Mouse (Mus musculus) heart, embryonic 12.5 days (tissue): ENCODE data around the gene Fer. TPM values are rescaled to one million over a fixed set of nuclear protein-coding genes. Genes with fewer than 3 reads are reported as not detected.

Experiments used
- ATAC-seq: fragments of 200-750 bp; cut with Nextera tagmentation; 2 replicates; pipeline ENCODE4 v1.8.0; 2017; ENCODE audit warnings: moderate TSS enrichment, moderate library complexity; ENCODE audit not compliant: insufficient number of reproducible peaks, low FRiP score
- H3K27ac ChIP-seq: fragments of 300-500 bp; sonication (generic); 2 replicates; pipeline ENCODE4 v1.5.1; 2016; ENCODE audit warnings: mild to moderate bottlenecking, moderate library complexity; ENCODE audit not compliant: poor library complexity, severe bottlenecking
- H3K27me3 ChIP-seq: fragments of 300-500 bp; sonication (generic); replicated peaks from 2 replicates; pipeline ENCODE4 v1.6.1; 2016; ENCODE audit warnings: mild to moderate bottlenecking, moderate library complexity
- H3K36me3 ChIP-seq: fragments of 300-500 bp; sonication (generic); 2 replicates; pipeline ENCODE4 v1.6.1; 2016; ENCODE audit warnings: mild to moderate bottlenecking, moderate library complexity
- H3K4me1 ChIP-seq: fragments of 300-500 bp; sonication (generic); replicated peaks from 2 replicates; pipeline ENCODE4 v1.6.1; 2016; ENCODE audit warnings: mild to moderate bottlenecking
- H3K4me2 ChIP-seq: fragments of 300-500 bp; sonication (generic); 2 replicates; pipeline ENCODE4 v1.6.1; 2016; ENCODE audit warnings: mild to moderate bottlenecking, moderate library complexity
- H3K4me3 ChIP-seq: fragments of 300-500 bp; sonication (generic); 2 replicates; pipeline ENCODE4 v1.5.1; 2016; ENCODE audit warnings: mild to moderate bottlenecking
- H3K9ac ChIP-seq: fragments of 300-500 bp; sonication (generic); 2 replicates; pipeline ENCODE4 v1.6.1; 2016; ENCODE audit warnings: mild to moderate bottlenecking, moderate library complexity
- H3K9me3 ChIP-seq: fragments of 300-500 bp; sonication (generic); replicated peaks from 2 replicates; pipeline ENCODE4 v1.6.1; 2016; ENCODE audit warnings: mild to moderate bottlenecking, moderate library complexity
- WGBS: fragments of 180-500 bp; shearing (Covaris S2); methylation state at CpG from one replicate; pipeline ENCODE4 v1.1.7; 2016; 5-methylcytosine and 5-hydroxymethylcytosine counted together
- polyA plus RNA-seq: library from polyadenylated mRNA; unstranded; fragments of >200 nt; fragmentation: Nextera tagmentation; extraction: Ambion mirVana; gene quantifications from 2 replicates; pipeline ENCODE4 v1.2.1, GENCODE M21; 2016

The Fer gene
- polyA plus RNA-seq, 1 experiment from 2014 or later, result 27.7 TPM

GRCm38 (mm10) chr17:64018870-64019269 is 156.0 kb downstream of the Fer start:
- no peak overlapping the region for H3K4me2 ChIP-seq
- H3K9ac ChIP-seq, result no peak overlapping the region
- no peak overlapping the region for H3K4me3 ChIP-seq
- H3K36me3 ChIP-seq, result no peaks in the 10 kb centered on the region
- no peak for ATAC-seq
- no peaks in the 10 kb centered on the region for H3K27me3 ChIP-seq
- H3K4me1 ChIP-seq, result peaks cover 5% of the 10 kb centered on the region; the same call in 1 of the 2 replicates
- no peak overlapping the region for H3K27ac ChIP-seq
- WGBS, result 57% methylated on average over 3 of the region's 3 CpGs
- no peaks in the 10 kb centered on the region for H3K9me3 ChIP-seq

GRCm38 (mm10) chr17:64019646-64020045 is 156.8 kb downstream of the Fer start:
- Histone ChIP-seq H3K36me3 (no peaks in the 10 kb centered on the region), H3K27me3 (no peaks in the 10 kb centered on the region), H3K4me2 (no peak overlapping the region), H3K4me1 (peaks cover 5% of the 10 kb centered on the region; the same call in 1 of the 2 replicates), H3K4me3 (no peak overlapping the region), H3K9ac (no peak overlapping the region), H3K9me3 (no peaks in the 10 kb centered on the region), H3K27ac (no peak overlapping the region)
- 74% methylated on average over 5 of the region's 5 CpGs for WGBS
- no peak for ATAC-seq

- Histone ChIP-seq H3K27me3 (no peaks in the 10 kb centered on the region), H3K4me2 (no peak overlapping the region), H3K4me1 (no peaks in the 10 kb centered on the region), H3K9me3 (no peaks in the 10 kb centered on the region), H3K36me3 (no peaks in the 10 kb centered on the region), H3K27ac (no peak overlapping the region), H3K4me3 (no peak overlapping the region), H3K9ac (no peak overlapping the region)
- 74% methylated on average over 2 of the region's 2 CpGs for whole genome bisulfite sequencing
- ATAC-seq, result no peak
These were observed 163.6 kb downstream of the Fer start for GRCm38 (mm10) chr17:64026485-64026884.

- ATAC-seq, result no peak
- Histone ChIP-seq H3K27me3 (no peaks in the 10 kb centered on the region), H3K27ac (no peak overlapping the region), H3K9me3 (no peaks in the 10 kb centered on the region), H3K36me3 (peaks cover 15% of the 10 kb centered on the region), H3K4me2 (no peak overlapping the region), H3K9ac (no peak overlapping the region), H3K4me3 (no peak overlapping the region), H3K4me1 (peaks cover 9% of the 10 kb centered on the region; the same call in 1 of the 2 replicates)
These were observed 178.9 kb downstream of the Fer start for GRCm38 (mm10) chr17:64041771-64042170.

- H3K4me3 ChIP-seq, result no peak overlapping the region
- H3K9me3 ChIP-seq, result no peaks in the 10 kb centered on the region
- peaks cover 9% of the 10 kb centered on the region; the same call in 1 of the 2 replicates for H3K4me1 ChIP-seq
- H3K36me3 ChIP-seq, result no peaks in the 10 kb centered on the region
- H3K4me2 ChIP-seq, result no peak overlapping the region
- no peak for ATAC-seq
- no peak overlapping the region for H3K9ac ChIP-seq
- no peaks in the 10 kb centered on the region for H3K27me3 ChIP-seq
- 60% methylated on average over 7 of the region's 7 CpGs for WGBS
- no peak overlapping the region for H3K27ac ChIP-seq
These were observed 182.5 kb downstream of the Fer start for GRCm38 (mm10) chr17:64045326-64045725.

GRCm38 (mm10) chr17:64046557-64046956 is 183.7 kb downstream of the Fer start:
- no peaks in the 10 kb centered on the region for H3K36me3 ChIP-seq
- no peak overlapping the region for H3K4me3 ChIP-seq
- no peaks in the 10 kb centered on the region for H3K27me3 ChIP-seq
- WGBS, result 90% methylated on average over 3 of the region's 3 CpGs
- H3K27ac ChIP-seq, result no peak overlapping the region
- ATAC-seq, result no peak
- no peak overlapping the region for H3K4me2 ChIP-seq
- H3K9ac ChIP-seq, result no peak overlapping the region
- H3K9me3 ChIP-seq, result no peaks in the 10 kb centered on the region
- H3K4me1 ChIP-seq, result peaks cover 9% of the 10 kb centered on the region; the same call in 1 of the 2 replicates

- Histone ChIP-seq H3K27me3 (no peaks in the 10 kb centered on the region), H3K4me3 (no peak overlapping the region), H3K9ac (no peak overlapping the region), H3K36me3 (no peaks in the 10 kb centered on the region), H3K4me2 (no peak overlapping the region), H3K4me1 (peaks cover 10% of the 10 kb centered on the region), H3K27ac (no peak overlapping the region), H3K9me3 (no peaks in the 10 kb centered on the region)
- WGBS, result 89% methylated on average over 5 of the region's 5 CpGs
- ATAC-seq, result no peak
These were observed 188.0 kb downstream of the Fer start for GRCm38 (mm10) chr17:64050911-64051310.

- Histone ChIP-seq H3K4me3 (no peak overlapping the region), H3K27me3 (no peaks in the 10 kb centered on the region), H3K27ac (no peak overlapping the region), H3K9me3 (no peaks in the 10 kb centered on the region), H3K36me3 (no peaks in the 10 kb centered on the region), H3K4me1 (peaks cover 6% of the 10 kb centered on the region), H3K9ac (no peak overlapping the region), H3K4me2 (no peak overlapping the region)
- 75% methylated on average over 11 of the region's 11 CpGs for WGBS
- ATAC-seq, result no peak
These were observed 190.8 kb downstream of the Fer start for GRCm38 (mm10) chr17:64053636-64054035.

- H3K27ac ChIP-seq, result no peak overlapping the region
- ATAC-seq, result peak; percentile 61
- H3K4me3 ChIP-seq, result no peak overlapping the region
- H3K9me3 ChIP-seq, result no peaks in the 10 kb centered on the region
- peaks cover 8% of the 10 kb centered on the region for H3K4me1 ChIP-seq
- no peak overlapping the region for H3K9ac ChIP-seq
- no peak overlapping the region for H3K4me2 ChIP-seq
- H3K36me3 ChIP-seq, result no peaks in the 10 kb centered on the region
- H3K27me3 ChIP-seq, result no peaks in the 10 kb centered on the region
These were observed 197.7 kb downstream of the Fer start for GRCm38 (mm10) chr17:64060529-64060928.

GRCm38 (mm10) chr17:64065243-64065642 is 202.4 kb downstream of the Fer start:
- Histone ChIP-seq H3K4me1 (peaks cover 8% of the 10 kb centered on the region), H3K27ac (no peak overlapping the region), H3K9ac (no peak overlapping the region), H3K4me3 (no peak overlapping the region), H3K36me3 (0 out of 2 replicates have a peak, but pooled peaks cover 4% of the 10 kb centered on the region), H3K27me3 (no peaks in the 10 kb centered on the region), H3K9me3 (no peaks in the 10 kb centered on the region), H3K4me2 (no peak overlapping the region)
- 64% methylated on average over 3 of the region's 3 CpGs for WGBS
- no peak for ATAC-seq

- ATAC-seq, result no peak
- H3K36me3 ChIP-seq, result no peaks in the 10 kb centered on the region
- H3K27me3 ChIP-seq, result no peaks in the 10 kb centered on the region
- no peak overlapping the region for H3K4me3 ChIP-seq
- 93% methylated on average over 7 of the region's 7 CpGs for WGBS
- no peak overlapping the region for H3K4me2 ChIP-seq
- H3K27ac ChIP-seq, result no peak overlapping the region
- H3K4me1 ChIP-seq, result no peaks in the 10 kb centered on the region; the same call in 1 of the 2 replicates
- H3K9me3 ChIP-seq, result no peaks in the 10 kb centered on the region
- no peak overlapping the region for H3K9ac ChIP-seq
These were observed 214.5 kb downstream of the Fer start for GRCm38 (mm10) chr17:64077392-64077791.

- 81% methylated on average over 5 of the region's 5 CpGs for WGBS
- H3K27ac ChIP-seq, result no peak overlapping the region
- H3K4me1 ChIP-seq, result no peaks in the 10 kb centered on the region
- H3K4me2 ChIP-seq, result no peak overlapping the region
- no peaks in the 10 kb centered on the region for H3K9me3 ChIP-seq
- no peaks in the 10 kb centered on the region for H3K27me3 ChIP-seq
- ATAC-seq, result no peak
- H3K4me3 ChIP-seq, result no peak overlapping the region
- no peak overlapping the region for H3K9ac ChIP-seq
- 0 out of 2 replicates have a peak, but pooled peaks cover under 1% of the 10 kb centered on the region for H3K36me3 ChIP-seq
These were observed 221.9 kb downstream of the Fer start for GRCm38 (mm10) chr17:64084751-64085150.
